Mouse (Mus musculus) T-cell, adult 2 months (primary cell): ENCODE measurements around the gene Ugt1a7c.
"Not testable (repeated sequence)": the region's sequence is repeated elsewhere in the genome, so short reads cannot be mapped to it uniquely, and the experiment has no call there.

Experiments used
- DNase-seq: peaks from one replicate; pipeline ENCODE4 v3.0.0; 2022; ENCODE audit warnings: low spot score

The Ugt1a7c gene

GRCm38 (mm10) chr1:88094941-88095492 is at the start of gene Ugt1a7c:
Gene Ugt1a7c (plus strand): TSS chr1:88095062.
- no peak for DNase-seq

- not testable (repeated sequence) for DNase-seq
Measured at GRCm38 (mm10) chr1:88047408-88047807, 47.5 kb upstream of the Ugt1a7c start.

GRCm38 (mm10) chr1:88055088-88055487 is 39.8 kb upstream of the Ugt1a7c start, which contains the start of gene Ugt1a10:
Gene Ugt1a10 (plus strand): TSS chr1:88055388.
- no peak for DNase-seq

GRCm38 (mm10) chr1:88066472-88067102 is 28.3 kb upstream of the Ugt1a7c start:
- not testable (repeated sequence) for DNase-seq

- DNase-seq = no peak
Measured at GRCm38 (mm10) chr1:88070495-88070894, 24.4 kb upstream of the Ugt1a7c start, which contains the start of gene Ugt1a9. Gene Ugt1a9 (plus strand): TSS chr1:88070800.

- no peak for DNase-seq
Measured at GRCm38 (mm10) chr1:88070902-88071301, 24.0 kb upstream of the Ugt1a7c start.

- no peak for DNase-seq
Measured at GRCm38 (mm10) chr1:88074471-88074870, 20.4 kb upstream of the Ugt1a7c start.

- DNase-seq = no peak
Measured at GRCm38 (mm10) chr1:88077128-88077527, 17.7 kb upstream of the Ugt1a7c start.

- DNase-seq = no peak
Measured at GRCm38 (mm10) chr1:88081670-88082069, 13.2 kb upstream of the Ugt1a7c start.

- no peak for DNase-seq
Measured at GRCm38 (mm10) chr1:88086125-88086524, 8.7 kb upstream of the Ugt1a7c start.

GRCm38 (mm10) chr1:88087513-88087912 is 7.3 kb upstream of the Ugt1a7c start, which contains the start of gene Ugt1a8:
Gene Ugt1a8 (plus strand): TSS chr1:88087813.
- no peak for DNase-seq

GRCm38 (mm10) chr1:88092341-88092740 is 2.5 kb upstream of the Ugt1a7c start:
- DNase-seq = no peak

GRCm38 (mm10) chr1:88094270-88094676 is 589 bp upstream of the Ugt1a7c start:
- DNase-seq = not testable (repeated sequence)

GRCm38 (mm10) chr1:88098546-88098945 is 3.7 kb downstream of the Ugt1a7c start:
- DNase-seq = not testable (repeated sequence)

GRCm38 (mm10) chr1:88099691-88100090 is 4.8 kb downstream of the Ugt1a7c start:
- DNase-seq = not testable (repeated sequence)

GRCm38 (mm10) chr1:88103019-88103418 is 8.2 kb downstream of the Ugt1a7c start, which contains the start of gene Ugt1a6b:
Gene Ugt1a6b (plus strand): TSS chr1:88103252.
- not testable (repeated sequence) for DNase-seq

- not testable (repeated sequence) for DNase-seq
Measured at GRCm38 (mm10) chr1:88103697-88104468, 9.0 kb downstream of the Ugt1a7c start.

GRCm38 (mm10) chr1:88104667-88105430 is 10.0 kb downstream of the Ugt1a7c start:
- DNase-seq = no peak

- no peak for DNase-seq
Measured at GRCm38 (mm10) chr1:88105656-88106055, 10.8 kb downstream of the Ugt1a7c start.

GRCm38 (mm10) chr1:88109027-88109557 is 14.2 kb downstream of the Ugt1a7c start:
- DNase-seq = not testable (repeated sequence)

GRCm38 (mm10) chr1:88109604-88110003 is 14.7 kb downstream of the Ugt1a7c start:
- DNase-seq = not testable (repeated sequence)

- not testable (repeated sequence) for DNase-seq
Measured at GRCm38 (mm10) chr1:88112769-88113168, 17.9 kb downstream of the Ugt1a7c start.
